ENCODE assay signal across 10 mouse cellular contexts in the genomic region with DNA sequence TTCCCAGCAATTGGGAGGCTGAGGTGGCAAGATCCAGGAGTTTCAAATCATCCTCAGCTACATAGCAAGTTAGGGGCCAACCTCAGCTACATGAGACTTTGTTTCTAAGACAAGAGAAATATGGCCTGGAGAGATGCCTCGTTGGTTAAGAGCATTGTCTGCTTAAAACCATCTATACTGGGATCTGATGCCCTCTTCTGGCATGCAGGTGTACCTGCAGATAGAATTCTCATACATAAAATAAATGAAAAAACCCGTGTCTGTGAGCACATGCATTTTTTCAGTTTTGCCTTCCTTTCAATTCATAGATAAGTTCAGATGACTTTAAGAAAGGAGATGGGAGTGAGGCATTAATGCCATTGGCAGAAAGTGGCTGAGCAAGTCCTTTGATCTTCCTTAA. TPM values are rescaled to one million over a fixed set of nuclear protein-coding genes. Genes with fewer than 3 reads are reported as not detected.
DNase-seq lines count a peak whose midpoint lies in the region; ATAC-seq lines count a peak whose summit lies in the region.
"Had no signal": no experiment of that assay in that cellular context is flagged by ENCODE, and none has a peak within 500 bp of the region (broad histone marks: within the 10 kb centered on the region; RNA-seq: fewer than 3 reads in every experiment).

No protein-coding gene starts in this region.

- WGBS in heart, embryonic 12.5 days, result 29% methylated on average over 2 of the region's 2 CpGs
- WGBS in midbrain, embryonic 14.5 days, result 26% methylated on average over 2 of the region's 2 CpGs
- WGBS in midbrain, embryonic 16.5 days, result 13% methylated on average over 2 of the region's 2 CpGs

- H3K4me3 ChIP-seq in heart, embryonic 12.5 days, result no peak overlapping the region
- no peak overlapping the region for H3K4me3 ChIP-seq in midbrain, embryonic 14.5 days (replicated peaks; ENCODE audit: low read depth, low read length)
- no peak overlapping the region for H3K4me3 ChIP-seq in midbrain, embryonic 16.5 days (ENCODE audit: low read depth, low read length)
- H3K4me3 ChIP-seq: erythroblast, embryonic 14.5 days; myocyte had no signal

- no peak overlapping the region for H3K4me2 ChIP-seq in heart, embryonic 12.5 days
- H3K4me2 ChIP-seq in midbrain, embryonic 14.5 days (ENCODE audit: low read length), result no peak overlapping the region
- no peak overlapping the region for H3K4me2 ChIP-seq in midbrain, embryonic 16.5 days (ENCODE audit: low read length)

- peaks cover 21% of the 10 kb centered on the region for H3K36me3 ChIP-seq in heart, embryonic 12.5 days
- peaks cover 15% of the 10 kb centered on the region for H3K36me3 ChIP-seq in midbrain, embryonic 14.5 days (ENCODE audit: control insufficient read depth, insufficient read depth, low read length)
- H3K36me3 ChIP-seq in midbrain, embryonic 16.5 days (ENCODE audit: control insufficient read depth, insufficient read depth, low read length), result peaks cover 2% of the 10 kb centered on the region; the same call in 1 of the 2 replicates

- H3K4me1 ChIP-seq in heart, embryonic 12.5 days (replicated peaks), result peaks cover 2% of the 10 kb centered on the region; the same call in 1 of the 2 replicates
- no peaks in the 10 kb centered on the region for H3K4me1 ChIP-seq in midbrain, embryonic 14.5 days (ENCODE audit: control insufficient read depth, insufficient read depth, low read length)
- H3K4me1 ChIP-seq in midbrain, embryonic 16.5 days (ENCODE audit: control insufficient read depth, insufficient read depth, low read length), result no peaks in the 10 kb centered on the region

- no peaks in the 10 kb centered on the region for H3K9me3 ChIP-seq in heart, embryonic 12.5 days (replicated peaks)
- H3K9me3 ChIP-seq in midbrain, embryonic 14.5 days (ENCODE audit: control insufficient read depth, low read length), result no peaks in the 10 kb centered on the region
- H3K9me3 ChIP-seq in midbrain, embryonic 16.5 days (replicated peaks; ENCODE audit: control insufficient read depth, low read length, poor library complexity, severe bottlenecking), result no peaks in the 10 kb centered on the region

- no peak overlapping the region for H3K9ac ChIP-seq in heart, embryonic 12.5 days
- H3K9ac ChIP-seq in midbrain, embryonic 14.5 days (replicated peaks; ENCODE audit: low read length), result no peak overlapping the region
- no peak overlapping the region for H3K9ac ChIP-seq in midbrain, embryonic 16.5 days (ENCODE audit: low read depth, low read length)

- H3K27me3 ChIP-seq in heart, embryonic 12.5 days (replicated peaks), result no peaks in the 10 kb centered on the region
- no peaks in the 10 kb centered on the region for H3K27me3 ChIP-seq in midbrain, embryonic 14.5 days (ENCODE audit: control insufficient read depth, insufficient read depth, low read length)
- no peaks in the 10 kb centered on the region for H3K27me3 ChIP-seq in midbrain, embryonic 16.5 days (ENCODE audit: control insufficient read depth, insufficient read depth, low read depth, low read length)

- no peak overlapping the region for H3K27ac ChIP-seq in heart, embryonic 12.5 days (ENCODE audit: poor library complexity, severe bottlenecking)
- H3K27ac ChIP-seq in midbrain, embryonic 14.5 days (replicated peaks; ENCODE audit: low read depth, low read length), result no peak overlapping the region
- no peak overlapping the region for H3K27ac ChIP-seq in midbrain, embryonic 16.5 days (ENCODE audit: low read length)

- peak; percentile 83 for DNase-seq in heart, adult 11 months
- peak; percentile 61 for DNase-seq in midbrain, embryonic 14.5 days
- DNase-seq in embryo, embryonic 11 days, result peak; percentile 44
- peak; percentile 21 for DNase-seq in thymus, postnatal 25 days
- no peak for DNase-seq in left cerebral cortex, postnatal 36 days (ENCODE audit: low spot score in 2 of 2)
- no peak for DNase-seq in Muller cell, postnatal 12 days (ENCODE audit: inconsistent ontology term)

- no peak for ATAC-seq in heart, embryonic 12.5 days (ENCODE audit: insufficient number of reproducible peaks, low FRiP score)
- no peak for ATAC-seq in midbrain, embryonic 14.5 days (ENCODE audit: low FRiP score, low TSS enrichment)
- ATAC-seq in midbrain, embryonic 16.5 days, result no peak

- intact Hi-C loops in left cerebral cortex, postnatal 36 days (cut with DNase I), result loop anchor here (2.0 to 5.0 kb wide), 2 partner anchors 93 to 1053 kb away; a partner anchor contains a TSS

RNA-seq across cellular contexts. Expression of a gene that starts 19.6 kb away (rescaled TPM):
- 4.1 and 4.2 TPM in 2 replicates for polyA plus RNA-seq in heart, embryonic 12.5 days (2016; fragmentation: Nextera tagmentation; extraction: Ambion mirVana)
- 6.1 and 9.4 TPM in 2 replicates for polyA plus RNA-seq in midbrain, embryonic 14.5 days (2014; fragmentation: Nextera tagmentation; extraction: Ambion mirVana)
- polyA plus RNA-seq in midbrain, embryonic 16.5 days (2015; fragmentation: Nextera tagmentation; extraction: Ambion mirVana), result 3.6 and 4.9 TPM in 2 replicates
- 10 to 100 TPM; 20.2 to 21.5 TPM for total RNA-seq in left cerebral cortex, postnatal 36 days (2021)

RNA-seq across cellular contexts. Expression of a gene that starts 27.7 kb away (rescaled TPM):
- polyA plus RNA-seq in heart, embryonic 12.5 days (2016; fragmentation: Nextera tagmentation; extraction: Ambion mirVana), result 1.7 and 2.0 TPM in 2 replicates
- polyA plus RNA-seq in midbrain, embryonic 14.5 days (2014; fragmentation: Nextera tagmentation; extraction: Ambion mirVana), result 0.16 and 0.30 TPM in 2 replicates
- polyA plus RNA-seq in midbrain, embryonic 16.5 days (2015; fragmentation: Nextera tagmentation; extraction: Ambion mirVana), result 0.58 and 0.62 TPM in 2 replicates
- 1 to 10 TPM; 1.1 to 1.2 TPM for total RNA-seq in left cerebral cortex, postnatal 36 days (2021)

Comparison
In these comparisons a context has a peak if more than half of its experiments do, and no peak if none do; other contexts are left out.
1. DNase-seq: peak in heart, adult 11 months (single experiment), midbrain, embryonic 14.5 days (single experiment), embryo, embryonic 11 days (single experiment) and thymus, postnatal 25 days (single experiment); none in left cerebral cortex, postnatal 36 days (0 of 2) and Muller cell, postnatal 12 days (single experiment).